Mouse (Mus musculus): ENCODE measurements around the gene L1cam.

GRCm38 (mm10) chrX:73805814-73806213 lies 90.1 kb downstream of the L1cam start:
- no peak for TF ChIP-seq POLR2A (IDR thresholded peaks at IDR 0.05; ENCODE audit: borderline replicate concordance, extremely low read depth, insufficient read depth, insufficient read length, poor library complexity, severe bottlenecking)
- TF ChIP-seq CTCF (IDR thresholded peaks at IDR 0.05; ENCODE audit: borderline replicate concordance, extremely low read depth, insufficient read depth, insufficient read length), result no peak

Data from brain, embryonic 14.5 days (tissue).